Mouse (Mus musculus): ENCODE measurements around the gene Mia2. TPM values are rescaled to one million over a fixed set of nuclear protein-coding genes. Genes with fewer than 3 reads are reported as not detected.
A peak's percentile ranks its signal among the peaks of the same experiment; 100 is the strongest.

The Mia2 gene
- total and polyA plus RNA-seq, 3 experiments, result 103 to 175 TPM; not detected in 1

DNA sequence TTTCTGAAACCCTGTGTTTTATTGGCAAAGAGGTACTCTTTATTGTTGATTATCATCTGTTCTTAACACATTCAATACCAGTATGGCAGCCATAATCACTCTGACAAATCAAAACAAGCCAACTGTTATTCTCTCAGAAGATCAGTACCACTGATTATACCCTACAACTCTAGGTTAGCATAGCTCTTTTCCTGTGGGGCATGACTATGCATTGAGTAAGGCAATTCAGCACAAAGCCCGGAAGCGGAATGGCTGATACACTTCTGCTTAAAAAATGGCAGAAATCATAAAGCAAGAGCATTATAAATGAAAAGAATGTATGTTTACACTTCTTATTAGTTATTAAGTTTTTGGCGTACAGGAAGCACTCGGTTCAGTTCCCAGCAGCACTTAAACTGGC, 120.6 kb downstream of the Mia2 start:
- H3K4me1 ChIP-seq (ENCODE audit: control insufficient read depth in 1 of 2, insufficient read depth in 2 of 2, low read length in 2 of 2), result peaks cover 12 to 13% of the 10 kb centered on the region in 2 experiments
- H3K4me3 ChIP-seq (ENCODE audit: control insufficient read depth in 1 of 2, insufficient read depth in 1 of 2, low read depth in 2 of 2, low read length in 2 of 2), result no peak overlapping the region
- H3K79me2 ChIP-seq (ENCODE audit: control insufficient read depth, insufficient read depth, low read length, poor library complexity), result peaks cover 30% of the 10 kb centered on the region
- no peaks in the 10 kb centered on the region for H3K9me3 ChIP-seq (replicated peaks; ENCODE audit: insufficient read depth, low read length)
- no peak for DNase-seq (ENCODE audit: low read depth, low spot score)
- H3K9ac ChIP-seq (ENCODE audit: control insufficient read depth, low read depth, low read length, poor library complexity, severe bottlenecking), result no peak overlapping the region
- H3K27ac ChIP-seq (ENCODE audit: control insufficient read depth, low read depth, low read length), result no peak overlapping the region
- H3K27me3 ChIP-seq (ENCODE audit: control insufficient read depth in 1 of 2, insufficient read depth in 2 of 2, low read length in 2 of 2), result no peaks in the 10 kb centered on the region
- peaks cover 0 to 29% of the 10 kb centered on the region in 2 experiments; a peak in 2 of 4 replicates for H3K36me3 ChIP-seq (ENCODE audit: control insufficient read depth in 1 of 2, insufficient read depth in 2 of 2, low read length in 2 of 2)
- no peak for TF ChIP-seq USF1 (IDR thresholded peaks at IDR 0.05; ENCODE audit: low read depth, low read length)
- no peak for TF ChIP-seq ZMIZ1 (IDR thresholded peaks at IDR 0.05; ENCODE audit: low read depth, low read length)

DNA sequence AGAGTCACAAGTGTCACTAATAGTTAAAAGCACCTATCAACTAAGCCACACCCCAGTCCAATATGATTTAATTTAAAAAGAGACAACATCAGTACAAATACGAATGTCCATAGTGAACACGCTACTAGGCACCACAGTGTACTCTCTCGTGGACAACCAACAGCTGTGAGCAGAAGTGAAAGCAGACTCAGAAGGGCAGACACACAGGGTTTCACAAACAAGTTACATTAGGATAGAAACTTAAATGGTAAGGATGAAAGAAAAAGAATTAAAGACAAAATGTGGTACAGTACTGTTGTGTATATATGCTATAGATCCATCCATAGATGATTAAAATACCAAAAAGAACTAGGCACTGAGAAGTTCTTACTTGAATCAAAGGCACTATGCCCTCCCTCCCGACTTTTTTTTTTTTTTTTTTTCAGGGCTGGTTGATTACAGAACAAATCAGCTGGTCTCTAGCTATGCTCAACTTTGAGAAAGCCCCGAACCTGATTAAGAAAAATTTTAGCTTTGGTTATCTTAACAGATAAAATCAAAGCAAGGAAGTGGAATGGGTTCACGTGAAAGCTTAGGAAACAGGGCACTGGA, 121.2 kb downstream of the Mia2 start:
- H3K79me2 ChIP-seq (ENCODE audit: control insufficient read depth, insufficient read depth, low read length, poor library complexity), result peaks cover 30% of the 10 kb centered on the region
- no peak overlapping the region for H3K9ac ChIP-seq (ENCODE audit: control insufficient read depth, low read depth, low read length, poor library complexity, severe bottlenecking)
- no peaks in the 10 kb centered on the region for H3K27me3 ChIP-seq (ENCODE audit: control insufficient read depth in 1 of 2, insufficient read depth in 2 of 2, low read length in 2 of 2)
- no peak overlapping the region for H3K4me3 ChIP-seq (ENCODE audit: control insufficient read depth in 1 of 2, insufficient read depth in 1 of 2, low read depth in 2 of 2, low read length in 2 of 2)
- H3K9me3 ChIP-seq (replicated peaks; ENCODE audit: insufficient read depth, low read length), result no peaks in the 10 kb centered on the region
- 0 out of 2 replicates have a peak, but pooled peaks have one; percentile 12 for TF ChIP-seq ETS1 (IDR thresholded peaks at IDR 0.05; ENCODE audit: low read depth, low read length)
- TF ChIP-seq E2F4 (IDR thresholded peaks at IDR 0.05; ENCODE audit: borderline replicate concordance, low read depth, low read length), result no peak
- peak; percentile 88 for TF ChIP-seq ZNF384 (IDR thresholded peaks at IDR 0.05; ENCODE audit: low read depth, low read length)
- no peak for TF ChIP-seq CHD1 (IDR thresholded peaks at IDR 0.05; ENCODE audit: low read depth, low read length)
- TF ChIP-seq MYB (IDR thresholded peaks at IDR 0.05; ENCODE audit: low read depth, low read length), result no peak
- TF ChIP-seq UBTF (IDR thresholded peaks at IDR 0.05; ENCODE audit: borderline replicate concordance, insufficient read depth, low read depth, low read length), result no peak
- TF ChIP-seq ELF1 (IDR thresholded peaks at IDR 0.05; ENCODE audit: low read depth, low read length), result no peak
- H3K27ac ChIP-seq (ENCODE audit: control insufficient read depth, low read depth, low read length), result no peak overlapping the region
- no peak for DNase-seq (ENCODE audit: low read depth, low spot score)
- peaks cover 12 to 13% of the 10 kb centered on the region in 2 experiments for H3K4me1 ChIP-seq (ENCODE audit: control insufficient read depth in 1 of 2, insufficient read depth in 2 of 2, low read length in 2 of 2)
- H3K36me3 ChIP-seq (ENCODE audit: control insufficient read depth in 1 of 2, insufficient read depth in 2 of 2, low read length in 2 of 2), result peaks cover 0 to 29% of the 10 kb centered on the region in 2 experiments; a peak in 2 of 4 replicates

DNA sequence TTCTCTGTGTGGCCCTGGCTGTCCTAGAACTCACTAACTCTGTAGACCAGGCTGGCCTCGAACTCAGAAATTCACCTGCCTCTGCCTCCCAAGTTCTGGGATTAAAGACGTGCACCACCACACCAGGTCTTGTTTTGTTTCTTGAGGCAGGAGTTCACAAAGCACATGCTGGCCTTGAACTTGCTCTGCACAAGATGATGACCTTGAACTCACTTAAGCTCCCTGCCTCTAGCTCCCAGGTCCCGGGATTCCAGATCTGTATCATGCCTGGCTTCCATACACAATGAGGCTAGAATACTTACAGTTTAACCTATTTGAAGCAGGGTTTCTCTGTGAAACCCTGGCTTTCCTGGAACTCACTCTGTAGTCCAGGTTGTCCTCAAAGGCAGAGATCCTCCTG, 121.7 kb downstream of the Mia2 start:
- peaks cover 0 to 29% of the 10 kb centered on the region in 2 experiments; a peak in 2 of 4 replicates for H3K36me3 ChIP-seq (ENCODE audit: control insufficient read depth in 1 of 2, insufficient read depth in 2 of 2, low read length in 2 of 2)
- no peak for TF ChIP-seq SMC3 (IDR thresholded peaks at IDR 0.05; ENCODE audit: low read depth, low read length)
- TF ChIP-seq SIN3A (IDR thresholded peaks at IDR 0.05; ENCODE audit: low read length), result no peak
- TF ChIP-seq CTCF (IDR thresholded peaks at IDR 0.05 in 2 of 3, conservative IDR thresholded peaks at IDR 0.05 in 1 of 3; ENCODE audit: control insufficient read depth in 1 of 3, insufficient read depth in 1 of 3, low read depth in 2 of 3, low read length in 3 of 3, poor library complexity in 1 of 3, severe bottlenecking in 1 of 3), result no peak
- TF ChIP-seq GABPA (IDR thresholded peaks at IDR 0.05; ENCODE audit: low read depth, low read length), result no peak
- TF ChIP-seq UBTF (IDR thresholded peaks at IDR 0.05; ENCODE audit: borderline replicate concordance, insufficient read depth, low read depth, low read length), result no peak
- TF ChIP-seq NELFE (IDR thresholded peaks at IDR 0.05; ENCODE audit: low read depth, low read length), result no peak
- no peak for TF ChIP-seq RCOR1 (IDR thresholded peaks at IDR 0.05; ENCODE audit: low read depth, low read length)
- TF ChIP-seq MEF2A (IDR thresholded peaks at IDR 0.05; ENCODE audit: extremely low read depth, insufficient replicate concordance, low read depth, low read length, poor library complexity, severe bottlenecking), result no peak
- no peak for TF ChIP-seq ELF1 (IDR thresholded peaks at IDR 0.05; ENCODE audit: low read depth, low read length)
- no peak for TF ChIP-seq MYC (IDR thresholded peaks at IDR 0.05; ENCODE audit: low read depth, low read length)
- TF ChIP-seq ZNF384 (IDR thresholded peaks at IDR 0.05; ENCODE audit: low read depth, low read length), result no peak
- TF ChIP-seq KAT2A (conservative IDR thresholded peaks at IDR 0.05; ENCODE audit: low read depth, low read length), result no peak
- no peak for TF ChIP-seq MXI1 (IDR thresholded peaks at IDR 0.05; ENCODE audit: low read depth, low read length)
- TF ChIP-seq BHLHE40 (IDR thresholded peaks at IDR 0.05; ENCODE audit: borderline replicate concordance, low read depth, low read length), result no peak
- TF ChIP-seq CHD2 (IDR thresholded peaks at IDR 0.05; ENCODE audit: low read length), result no peak
- TF ChIP-seq USF1 (IDR thresholded peaks at IDR 0.05; ENCODE audit: low read depth, low read length), result no peak
- TF ChIP-seq TBP (IDR thresholded peaks at IDR 0.05; ENCODE audit: low read depth, low read length), result no peak
- peak overlapping the region; percentile 11; the same call in 1 of the 2 replicates for H3K9ac ChIP-seq (ENCODE audit: control insufficient read depth, low read depth, low read length, poor library complexity, severe bottlenecking)
- no peaks in the 10 kb centered on the region for H3K27me3 ChIP-seq (ENCODE audit: control insufficient read depth in 1 of 2, insufficient read depth in 2 of 2, low read length in 2 of 2)
- no peak overlapping the region for H3K27ac ChIP-seq (ENCODE audit: control insufficient read depth, low read depth, low read length)
- H3K4me3 ChIP-seq (ENCODE audit: control insufficient read depth in 1 of 2, insufficient read depth in 1 of 2, low read depth in 2 of 2, low read length in 2 of 2), result no peak overlapping the region; a peak in 1 of 4 replicates
- H3K4me1 ChIP-seq (ENCODE audit: control insufficient read depth in 1 of 2, insufficient read depth in 2 of 2, low read length in 2 of 2), result peaks cover 12 to 13% of the 10 kb centered on the region in 2 experiments
- H3K9me3 ChIP-seq (replicated peaks; ENCODE audit: insufficient read depth, low read length), result no peaks in the 10 kb centered on the region
- no peak for DNase-seq (ENCODE audit: low read depth, low spot score)
- peaks cover 30% of the 10 kb centered on the region for H3K79me2 ChIP-seq (ENCODE audit: control insufficient read depth, insufficient read depth, low read length, poor library complexity)
